Mouse (Mus musculus): ENCODE results near the gene Tspan18.

Gene Tspan18

GRCm38 (mm10) chr2:93188020-93188760 lies 146.1 kb downstream of the Tspan18 start:
- in situ Hi-C loops (cut with MboI, MseI), result no loop called here

DNA sequence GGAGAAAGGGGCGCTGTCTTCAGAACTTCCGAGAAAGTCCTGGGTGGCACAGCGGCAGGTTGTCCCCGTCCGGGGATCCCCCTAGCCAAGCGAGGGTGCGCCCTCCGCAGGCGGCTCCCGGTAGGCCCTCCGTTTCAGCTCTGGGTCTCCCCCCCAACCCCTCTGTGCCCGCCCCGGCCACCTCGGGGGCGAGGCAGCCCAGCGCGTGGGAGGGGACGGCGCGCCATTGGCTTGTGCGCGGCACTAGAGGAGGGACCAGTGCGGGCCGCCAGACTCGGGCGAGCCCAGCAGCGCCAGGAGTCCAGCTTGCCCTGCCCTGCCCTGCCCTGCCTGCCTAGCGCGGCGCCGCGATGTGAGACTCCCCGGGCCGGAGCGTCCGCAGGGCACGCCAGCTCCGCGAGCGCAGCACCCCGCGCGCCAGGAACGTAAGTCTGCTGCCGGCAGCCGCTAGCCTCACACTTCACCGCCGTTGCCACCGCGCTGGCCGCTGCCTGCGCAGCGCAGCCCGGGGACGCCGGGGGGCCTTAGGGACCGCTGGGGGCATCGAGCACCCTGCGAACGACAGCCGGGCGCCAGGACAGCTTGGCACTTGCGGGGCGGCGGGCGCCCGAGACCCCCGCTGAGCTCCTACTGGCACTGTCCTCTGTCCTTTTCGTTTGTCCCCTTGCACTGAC lies 146.8 kb downstream of the Tspan18 start, which contains the start of gene Trp53i11:
Gene Trp53i11, plus strand, starts transcription at position 226 of the 674 bp plus-strand sequence.
- in situ Hi-C loops (cut with MboI, MseI), result no loop called here

GRCm38 (mm10) chr2:93182859-93183258 lies 151.4 kb downstream of the Tspan18 start:
- in situ Hi-C loops (cut with MboI, MseI), result no loop called here

DNA sequence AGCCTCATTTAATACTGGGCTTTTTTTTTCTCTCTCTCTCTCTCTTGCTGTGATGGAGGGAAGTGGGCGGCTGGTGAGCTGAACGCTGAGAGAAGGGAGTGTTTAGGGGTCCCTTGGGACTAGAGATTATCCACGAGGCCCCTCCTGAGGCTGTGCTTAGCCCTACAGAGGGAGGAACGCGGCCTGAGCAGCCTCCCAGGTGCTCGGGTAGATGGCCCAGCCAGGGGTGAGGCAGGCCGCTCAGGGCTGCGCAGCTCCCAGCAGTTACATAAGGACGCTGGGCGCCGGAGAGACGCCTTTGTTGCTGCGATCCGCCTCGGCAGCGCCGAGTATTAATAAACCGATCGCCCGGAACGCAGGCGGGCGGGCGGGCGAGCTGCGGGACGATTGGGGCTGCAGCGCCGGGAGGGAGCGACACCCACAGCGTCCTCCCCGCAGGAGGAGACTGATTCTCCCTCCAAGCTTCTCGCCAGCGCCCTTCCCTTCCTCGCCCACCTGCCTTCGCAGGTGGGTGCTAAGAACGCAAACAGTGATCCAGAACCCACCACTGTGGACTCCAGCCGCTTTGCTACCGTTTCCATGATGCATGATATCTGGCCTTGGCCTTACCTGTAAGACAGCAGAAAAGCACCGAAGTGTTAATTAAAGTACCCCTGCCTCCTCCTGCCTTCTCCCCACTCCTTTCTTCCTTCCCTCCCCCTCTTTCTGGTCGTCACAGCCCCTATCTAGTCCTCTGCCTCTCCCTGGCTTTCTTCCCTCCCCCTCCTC lies 154.0 kb downstream of the Tspan18 start:
- in situ Hi-C loops (cut with MboI, MseI), result no loop called here

- in situ Hi-C loops (cut with MboI, MseI), result loop anchor here (10.0 kb wide), 1 partner anchor 1095 kb away; no protein-coding TSS in a partner anchor
Observed at GRCm38 (mm10) chr2:93179603-93180002, 154.7 kb downstream of the Tspan18 start.

- in situ Hi-C loops (cut with MboI, MseI), result loop anchor here (10.0 kb wide), 1 partner anchor 1097 kb away; no protein-coding TSS in a partner anchor
Observed at GRCm38 (mm10) chr2:93178313-93178677, 156.0 kb downstream of the Tspan18 start.

DNA sequence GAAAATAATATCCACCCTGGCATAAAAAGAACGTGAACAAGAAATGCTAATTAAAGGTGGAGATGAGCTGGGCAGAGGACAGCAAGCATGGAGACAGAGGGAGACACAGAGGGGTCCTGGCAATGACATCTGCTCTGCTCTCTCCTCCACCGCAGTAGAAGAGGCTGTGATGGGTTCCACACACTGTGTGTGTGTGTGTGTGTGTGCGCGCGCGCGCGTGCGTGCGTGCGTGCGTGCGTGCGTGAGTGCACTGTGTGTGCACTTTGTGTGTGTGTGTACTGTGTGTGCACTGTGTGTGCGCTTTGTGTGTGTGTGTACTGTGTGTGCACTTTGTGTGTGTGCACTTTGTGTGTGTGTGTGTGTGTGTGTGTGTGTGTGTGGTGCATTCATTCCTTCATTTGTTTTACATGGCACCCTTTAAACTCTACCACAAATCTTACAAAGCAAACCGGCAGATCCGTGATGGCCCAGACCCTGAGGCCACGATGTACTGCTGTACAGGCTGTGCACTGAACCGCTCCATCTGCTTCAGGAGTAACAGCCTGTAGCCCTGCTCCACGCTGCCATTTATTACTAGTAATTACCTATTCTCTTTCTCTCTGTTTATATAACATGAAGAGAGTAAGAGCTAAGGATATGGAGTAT lies 156.5 kb downstream of the Tspan18 start:
- in situ Hi-C loops (cut with MboI, MseI), result loop anchor here (10.0 kb wide), 1 partner anchor 1097 kb away; no protein-coding TSS in a partner anchor

GRCm38 (mm10) chr2:93176871-93177667 lies 157.2 kb downstream of the Tspan18 start:
- in situ Hi-C loops (cut with MboI, MseI), result loop anchor here (10.0 kb wide), 1 partner anchor 1098 kb away; no protein-coding TSS in a partner anchor

- in situ Hi-C loops (cut with MboI, MseI), result loop anchor here (10.0 kb wide), 1 partner anchor 1099 kb away; no protein-coding TSS in a partner anchor
Observed at GRCm38 (mm10) chr2:93176193-93176798, 158.0 kb downstream of the Tspan18 start.

DNA sequence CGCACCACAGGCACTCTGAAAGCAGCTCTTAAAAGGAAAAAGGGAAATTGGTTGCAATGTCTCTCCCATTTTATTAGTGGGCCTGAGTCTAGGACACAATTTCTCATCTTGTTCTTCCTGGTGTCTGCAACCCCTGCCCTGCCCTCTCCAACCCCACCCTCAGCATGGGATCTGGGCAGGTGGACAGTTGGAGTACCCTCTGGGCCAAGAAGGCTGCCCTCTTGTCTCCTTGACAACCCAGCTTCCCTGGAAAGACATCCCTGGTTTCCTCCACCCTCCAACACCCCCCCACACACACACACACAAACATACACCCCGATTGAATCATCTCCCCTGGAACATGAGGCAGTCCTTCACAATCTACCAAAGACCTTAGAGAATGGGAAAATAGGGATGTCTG lies 158.6 kb downstream of the Tspan18 start:
- in situ Hi-C loops (cut with MboI, MseI), result loop anchor here (10.0 kb wide), 1 partner anchor 1099 kb away; no protein-coding TSS in a partner anchor

GRCm38 (mm10) chr2:93175278-93175677 lies 159.0 kb downstream of the Tspan18 start:
- in situ Hi-C loops (cut with MboI, MseI), result loop anchor here (10.0 kb wide), 1 partner anchor 1100 kb away; no protein-coding TSS in a partner anchor

- in situ Hi-C loops (cut with MboI, MseI), result loop anchor here (10.0 kb wide), 1 partner anchor 1101 kb away; no protein-coding TSS in a partner anchor
Observed at GRCm38 (mm10) chr2:93174159-93174558, 160.1 kb downstream of the Tspan18 start.

- in situ Hi-C loops (cut with MboI, MseI), result loop anchor here (10.0 kb wide), 1 partner anchor 1102 kb away; no protein-coding TSS in a partner anchor
Observed at GRCm38 (mm10) chr2:93172460-93172859, 161.8 kb downstream of the Tspan18 start.

GRCm38 (mm10) chr2:93171929-93172328 lies 162.4 kb downstream of the Tspan18 start:
- in situ Hi-C loops (cut with MboI, MseI), result loop anchor here (10.0 kb wide), 1 partner anchor 1103 kb away; no protein-coding TSS in a partner anchor

GRCm38 (mm10) chr2:93170845-93171200 lies 163.5 kb downstream of the Tspan18 start:
- in situ Hi-C loops (cut with MboI, MseI), result loop anchor here (10.0 kb wide), 1 partner anchor 1104 kb away; no protein-coding TSS in a partner anchor

- in situ Hi-C loops (cut with MboI, MseI), result loop anchor here (10.0 kb wide), 1 partner anchor 1105 kb away; no protein-coding TSS in a partner anchor
Observed at GRCm38 (mm10) chr2:93170156-93170844, 164.0 kb downstream of the Tspan18 start.

- in situ Hi-C loops (cut with MboI, MseI), result no loop called here
Observed at GRCm38 (mm10) chr2:93166734-93167406, 167.4 kb downstream of the Tspan18 start.

DNA sequence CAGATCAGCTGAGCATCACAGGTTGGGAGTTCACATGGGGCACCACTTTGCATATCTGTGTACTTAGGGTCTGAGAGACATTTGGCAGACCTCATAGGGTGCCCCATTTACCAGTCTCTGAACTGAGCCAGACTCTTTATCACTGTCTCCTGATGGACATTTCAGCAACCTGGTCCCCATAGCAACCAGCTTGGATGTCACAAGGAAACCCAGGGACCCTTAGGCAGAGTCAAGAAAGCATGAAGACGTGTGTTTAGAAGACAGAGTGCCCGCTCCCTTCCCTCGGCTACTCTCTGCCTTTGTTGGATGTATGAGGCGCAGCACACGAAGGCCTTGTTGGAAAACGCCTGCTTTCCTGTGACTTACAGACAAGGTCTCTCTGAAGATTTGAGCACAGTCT lies 168.0 kb downstream of the Tspan18 start:
- in situ Hi-C loops (cut with MboI, MseI), result no loop called here

All from T-helper 1 cell (primary cell).